Mouse (Mus musculus) cerebellum, adult 2 months (tissue): Measurements from ENCODE around the gene Exoc2. TPM values are rescaled to one million over a fixed set of nuclear protein-coding genes. Genes with fewer than 3 reads are reported as not detected.

Source experiments
- DNase-seq, 2 experiments: peaks; one replicate each; pipeline ENCODE4 v3.0.0; 2021
- H3K27ac ChIP-seq: fragments of 200-500 bp; 2 replicates; pipeline ENCODE4 v1.5.1; 2012; ENCODE audit warnings: low read length, control low read depth, inconsistent platforms; ENCODE audit not compliant: insufficient read depth
- H3K27me3 ChIP-seq: fragments of 200-500 bp; 2 replicates; pipeline ENCODE4 v1.6.1; 2012; ENCODE audit warnings: inconsistent platforms, mild to moderate bottlenecking, low read length, moderate library complexity; ENCODE audit not compliant: control insufficient read depth, insufficient read depth
- H3K4me1 ChIP-seq: fragments of 200-500 bp; 2 replicates; pipeline ENCODE4 v1.6.1; 2011; ENCODE audit warnings: low read length; ENCODE audit not compliant: control insufficient read depth, insufficient read depth
- H3K4me3 ChIP-seq: fragments of 200-500 bp; replicated peaks from 2 replicates; pipeline ENCODE3; 2011; ENCODE audit warnings: mild to moderate bottlenecking, low read depth, low read length, control low read depth; ENCODE audit not compliant: insufficient read depth
- CTCF ChIP-seq: fragments of 200-500 bp; IDR thresholded peaks from 2 replicates; pipeline ENCODE4 v1.5.1; 2011; ENCODE audit warnings: low read depth, mild to moderate bottlenecking, control low read depth, low read length, moderate library complexity, borderline replicate concordance; ENCODE audit not compliant: insufficient read depth
- POLR2A ChIP-seq: fragments of 200-500 bp; IDR thresholded peaks from 2 replicates; pipeline ENCODE4 v1.6.1; 2011; ENCODE audit warnings: low read length, control low read depth, borderline replicate concordance; ENCODE audit not compliant: insufficient read depth
- WGBS: fragments of 180-500 bp; shearing (Covaris S2); methylation state at CpG from one replicate; pipeline ENCODE4 v1.1.7; 2018; 5-methylcytosine and 5-hydroxymethylcytosine counted together
- polyA plus RNA-seq: library from polyadenylated mRNA; depleted of rRNA; stranded (reverse); fragments of >200 nt; gene quantifications from 2 replicates; pipeline ENCODE4 v1.2.3, GENCODE M21; 2012

Exoc2 gene
- polyA plus RNA-seq, 1 experiment: 26.3 TPM

GRCm38 (mm10) chr13:30947129-30947528 is 26.8 kb downstream of the Exoc2 start:
- Histone ChIP-seq H3K4me1 (peaks cover 8% of the 10 kb centered on the region; the same call in 1 of the 2 replicates), H3K4me3 (no peak overlapping the region), H3K27me3 (no peaks in the 10 kb centered on the region), H3K27ac (no peak overlapping the region)
- TF ChIP-seq POLR2A (no peak), CTCF (no peak)
- DNase-seq: no peak
- 87% methylated on average over 15 of the region's 15 CpGs for WGBS

DNA sequence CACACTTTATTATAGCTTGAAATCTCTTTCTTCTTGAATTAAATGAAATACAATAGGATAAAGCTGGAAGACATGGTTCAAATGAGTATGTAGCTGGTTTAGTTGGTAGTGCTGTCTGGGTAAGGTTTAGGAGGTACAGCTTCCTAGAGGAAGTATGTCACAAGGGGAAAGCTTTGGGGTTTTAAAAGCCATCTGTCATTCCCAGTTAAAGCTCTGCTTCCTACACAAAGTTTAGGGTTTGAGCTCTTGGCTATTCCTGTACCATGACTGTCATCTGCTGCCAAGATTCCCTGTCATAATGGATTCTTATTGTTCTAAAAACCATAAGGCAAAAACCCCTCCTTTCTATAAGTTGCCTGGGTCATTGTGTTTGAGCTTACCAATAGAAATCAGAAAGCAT is 28.1 kb downstream of the Exoc2 start:
- H3K27me3 ChIP-seq: no peaks in the 10 kb centered on the region
- no peak overlapping the region for H3K4me3 ChIP-seq
- TF ChIP-seq POLR2A (no peak), CTCF (no peak)
- H3K27ac ChIP-seq: no peak overlapping the region
- no peak for DNase-seq
- peaks cover 8% of the 10 kb centered on the region; the same call in 1 of the 2 replicates for H3K4me1 ChIP-seq

GRCm38 (mm10) chr13:30932972-30933371 is 40.9 kb downstream of the Exoc2 start:
- no peaks in the 10 kb centered on the region for H3K27me3 ChIP-seq
- 88% methylated on average over 6 of the region's 6 CpGs for WGBS
- no peaks in the 10 kb centered on the region for H3K4me1 ChIP-seq
- H3K27ac ChIP-seq: no peak overlapping the region
- no peak overlapping the region for H3K4me3 ChIP-seq
- TF ChIP-seq CTCF: no peak
- TF ChIP-seq POLR2A: no peak
- no peak for DNase-seq

GRCm38 (mm10) chr13:30931613-30932012 is 42.3 kb downstream of the Exoc2 start:
- no peaks in the 10 kb centered on the region for H3K27me3 ChIP-seq
- TF ChIP-seq POLR2A: no peak
- no peak for TF ChIP-seq CTCF
- no peak overlapping the region for H3K27ac ChIP-seq
- WGBS: 82% methylated on average over 4 of the region's 4 CpGs
- no peaks in the 10 kb centered on the region for H3K4me1 ChIP-seq
- DNase-seq: no peak
- H3K4me3 ChIP-seq: no peak overlapping the region

DNA sequence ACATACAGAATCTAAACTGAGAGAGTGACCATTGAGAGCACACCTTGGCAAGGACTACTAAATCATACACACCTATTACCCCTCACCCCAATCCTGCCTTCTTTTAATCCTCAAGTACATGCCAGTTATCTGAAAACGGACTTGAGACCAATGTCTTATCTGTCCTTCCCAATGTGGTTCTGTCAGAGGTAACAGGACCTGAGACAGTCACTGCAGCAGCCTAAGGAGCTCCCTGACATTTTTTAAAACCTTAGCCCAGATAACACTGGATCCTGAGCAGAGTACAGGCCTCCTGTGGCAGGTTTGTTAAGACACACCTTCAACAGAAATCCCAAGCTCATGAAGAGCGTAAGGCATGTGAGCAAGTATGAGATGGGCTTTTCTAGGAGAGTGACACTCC is 44.8 kb downstream of the Exoc2 start:
- TF ChIP-seq CTCF (no peak), POLR2A (no peak)
- Histone ChIP-seq H3K4me3 (no peak overlapping the region), H3K27ac (no peak overlapping the region), H3K27me3 (no peaks in the 10 kb centered on the region), H3K4me1 (no peaks in the 10 kb centered on the region)
- 95% methylated on average over 2 of the region's 2 CpGs for WGBS
- no peak for DNase-seq

- H3K27ac ChIP-seq: no peak overlapping the region
These were observed 49.6 kb downstream of the Exoc2 start for GRCm38 (mm10) chr13:30924269-30924668.

DNA sequence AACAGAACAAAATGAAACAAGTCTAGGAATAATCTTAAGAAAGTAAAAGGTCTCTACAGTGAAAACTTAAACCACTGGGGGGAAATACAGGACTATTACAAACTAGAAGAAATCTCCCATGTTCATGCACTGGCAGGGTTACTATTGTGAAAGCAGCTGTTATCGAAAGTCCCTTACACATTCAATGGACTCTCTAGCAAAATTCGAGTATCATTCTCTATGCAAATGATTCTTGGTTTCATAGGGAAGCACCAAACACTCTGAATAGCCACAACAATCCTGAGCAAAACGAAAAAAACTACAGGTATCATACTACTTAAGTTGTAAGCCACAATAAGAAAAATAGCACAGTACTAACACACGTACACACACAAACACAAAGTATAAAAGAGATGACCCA is 52.0 kb downstream of the Exoc2 start:
- 85% methylated on average over 4 of the region's 4 CpGs for WGBS
- Histone ChIP-seq H3K4me1 (no peaks in the 10 kb centered on the region), H3K4me3 (no peak overlapping the region), H3K27ac (no peak overlapping the region), H3K27me3 (no peaks in the 10 kb centered on the region)
- TF ChIP-seq POLR2A (no peak), CTCF (no peak)
- DNase-seq: no peak

More at GRCm38 (mm10) chr13:30924269-30924668, 49.6 kb downstream of the Exoc2 start:
- TF ChIP-seq CTCF: no peak
- TF ChIP-seq POLR2A: no peak
- Histone ChIP-seq H3K27me3 (no peaks in the 10 kb centered on the region), H3K4me1 (no peaks in the 10 kb centered on the region), H3K4me3 (no peak overlapping the region)
- 95% methylated on average over 6 of the region's 6 CpGs for WGBS
- no peak for DNase-seq

DNA sequence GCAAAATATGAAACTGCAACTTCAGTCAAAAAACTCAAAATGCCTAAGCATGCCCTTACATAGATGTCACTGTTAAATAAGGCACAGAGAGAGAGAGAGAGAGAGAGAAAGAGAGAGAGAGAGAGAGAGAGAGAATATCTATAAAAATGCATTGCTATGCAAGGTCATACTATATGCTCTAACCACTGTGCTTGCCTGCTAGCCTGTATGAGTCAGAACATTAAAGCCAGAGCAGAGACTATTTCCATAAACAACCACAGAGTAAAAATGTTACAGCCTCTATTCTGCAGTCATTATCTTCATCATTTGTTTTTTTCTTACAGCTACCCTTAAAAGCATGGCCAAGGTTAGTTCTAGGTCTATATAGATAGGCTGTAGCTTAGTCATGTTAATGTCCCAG is 60.1 kb downstream of the Exoc2 start:
- Histone ChIP-seq H3K27ac (no peak overlapping the region), H3K27me3 (no peaks in the 10 kb centered on the region)

More for the DNA sequence above, 60.1 kb downstream of the Exoc2 start:
- DNase-seq: no peak
- no peak for TF ChIP-seq CTCF
- no peak for TF ChIP-seq POLR2A
- H3K4me3 ChIP-seq: no peak overlapping the region
- no peaks in the 10 kb centered on the region for H3K4me1 ChIP-seq
